Mouse (Mus musculus) C2C12 (cell line): ENCODE results near the gene Ifngr2. TPM values are rescaled to one million over a fixed set of nuclear protein-coding genes. Genes with fewer than 3 reads are reported as not detected.

Experiments
- H3K27me3 ChIP-seq: one replicate; pipeline ENCODE4 v1.6.1; 2011; ENCODE audit not compliant: control insufficient read depth, insufficient read depth, insufficient read length
- H3K36me3 ChIP-seq: one replicate; pipeline ENCODE4 v1.6.1; 2011; ENCODE audit not compliant: control insufficient read depth, insufficient read depth
- H3K4me3 ChIP-seq: one replicate; pipeline ENCODE4 v1.5.1; 2011; ENCODE audit warnings: mild to moderate bottlenecking, control low read depth; ENCODE audit not compliant: poor library complexity, insufficient read depth, severe bottlenecking
- H3K79me2 ChIP-seq: one replicate; pipeline ENCODE4 v1.6.1; 2011; ENCODE audit not compliant: control insufficient read depth, insufficient read depth
- H3K79me3 ChIP-seq: one replicate; pipeline ENCODE4 v1.6.1; 2011; ENCODE audit warnings: low read depth, control low read depth
- H3ac ChIP-seq: one replicate; pipeline ENCODE3; 2011; ENCODE audit warnings: low read depth; ENCODE audit not compliant: control insufficient read depth, insufficient read length
- CEBPB ChIP-seq: IDR thresholded peaks from one replicate; pipeline ENCODE4 v1.6.1; 2011; ENCODE audit warnings: low read depth, mild to moderate bottlenecking, control low read depth, moderate library complexity
- CTCF ChIP-seq: IDR thresholded peaks from one replicate; pipeline ENCODE4 v1.5.1; 2011; ENCODE audit not compliant: control insufficient read depth, insufficient read depth, insufficient read length
- FOSL1 ChIP-seq: IDR thresholded peaks from one replicate; pipeline ENCODE4 v1.8.0; 2011; ENCODE audit warnings: mild to moderate bottlenecking, low read length; ENCODE audit not compliant: poor library complexity, insufficient read depth, severe bottlenecking
- MAX ChIP-seq: IDR thresholded peaks from one replicate; pipeline ENCODE4 v1.6.1; 2011; ENCODE audit warnings: mild to moderate bottlenecking, control low read depth
- MYOD1 ChIP-seq: IDR thresholded peaks from one replicate; pipeline ENCODE4 v1.6.1; 2011; ENCODE audit warnings: low read depth; ENCODE audit not compliant: control insufficient read depth, insufficient read length
- MYOG ChIP-seq: IDR thresholded peaks from one replicate; pipeline ENCODE4 v1.6.1; 2011; ENCODE audit not compliant: control insufficient read depth, insufficient read length; ENCODE audit errors: extremely low read depth
- USF1 ChIP-seq: IDR thresholded peaks from one replicate; pipeline ENCODE4 v1.6.1; 2011; ENCODE audit warnings: low read depth, mild to moderate bottlenecking, control low read depth, moderate library complexity
- polyA plus RNA-seq: library from polyadenylated mRNA; unstranded; fragments of >200 nt; fragmentation: generic; extraction: Trizol; gene quantifications from one replicate; pipeline ENCODE4 v1.2.1, GENCODE M21; 2012; ENCODE audit warnings: missing spikeins

Gene Ifngr2
- polyA plus RNA-seq, 1 experiment: 9.1 TPM

DNA sequence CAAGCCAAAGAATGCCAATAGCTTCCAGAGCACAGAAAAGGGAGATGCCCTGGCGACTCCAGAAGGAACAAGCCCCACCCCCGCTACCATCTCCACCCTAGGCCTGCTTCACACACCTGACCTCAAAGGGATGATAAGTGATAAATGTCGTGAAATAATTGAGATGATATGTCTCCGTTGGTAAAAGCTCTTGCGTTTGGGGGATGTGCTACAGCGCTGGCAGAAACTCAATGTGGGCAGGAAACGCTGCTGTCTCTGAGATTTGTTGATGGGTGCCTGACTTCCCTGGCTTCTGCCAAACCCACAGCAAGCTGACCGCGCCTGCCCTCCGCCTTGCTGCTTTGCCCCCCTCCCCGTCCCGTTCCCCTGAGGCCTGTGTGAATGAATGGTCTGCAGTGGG, 6.8 kb downstream of the Ifngr2 start:
- H3K4me3 ChIP-seq: no peak overlapping the region
- no peak overlapping the region for H3ac ChIP-seq
- H3K27me3 ChIP-seq: no peaks in the 10 kb centered on the region
- H3K79me3 ChIP-seq: peaks cover 3% of the 10 kb centered on the region
- peaks cover 15% of the 10 kb centered on the region for H3K36me3 ChIP-seq
- TF ChIP-seq MYOG (no peak), FOSL1 (no peak), CTCF (no peak), MYOD1 (no peak), MAX (no peak), CEBPB (no peak), USF1 (no peak)
- peaks cover 15% of the 10 kb centered on the region for H3K79me2 ChIP-seq

- no peak overlapping the region for H3ac ChIP-seq
- TF ChIP-seq MYOG (no peak), FOSL1 (no peak), CTCF (no peak), USF1 (no peak), MYOD1 (no peak), MAX (no peak)
- H3K79me2 ChIP-seq: peaks cover 9% of the 10 kb centered on the region
- no peaks in the 10 kb centered on the region for H3K79me3 ChIP-seq
- H3K4me3 ChIP-seq: no peak overlapping the region
- H3K27me3 ChIP-seq: no peaks in the 10 kb centered on the region
- H3K36me3 ChIP-seq: peaks cover 26% of the 10 kb centered on the region
Measured at GRCm38 (mm10) chr16:91555017-91555605, 8.2 kb downstream of the Ifngr2 start.

DNA sequence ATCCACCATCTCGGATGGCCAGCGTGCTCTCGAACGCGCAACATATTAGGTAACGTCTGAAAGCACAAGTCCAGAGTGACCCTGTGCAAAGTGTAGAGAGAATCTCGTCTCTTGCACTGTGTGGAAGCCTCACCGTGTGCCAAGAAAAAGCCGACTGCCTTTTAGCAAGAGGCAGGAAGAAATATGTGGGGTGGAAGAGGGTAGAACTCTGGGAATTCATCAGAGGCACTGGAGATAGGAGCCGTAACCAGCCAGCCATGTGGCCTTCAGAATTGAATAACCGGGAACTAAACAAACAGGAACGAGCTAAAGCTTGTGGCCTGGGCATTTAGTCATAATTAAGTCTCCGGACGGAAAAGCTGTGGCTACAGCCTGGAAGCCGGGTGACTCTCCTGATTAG, 9.8 kb downstream of the Ifngr2 start:
- no peaks in the 10 kb centered on the region for H3K27me3 ChIP-seq
- no peak overlapping the region for H3ac ChIP-seq
- TF ChIP-seq CEBPB: no peak
- TF ChIP-seq CTCF: no peak
- TF ChIP-seq MYOG: no peak
- no peak for TF ChIP-seq MYOD1
- TF ChIP-seq MAX: no peak
- no peak for TF ChIP-seq FOSL1
- no peak for TF ChIP-seq USF1
- H3K79me2 ChIP-seq: peaks cover 9% of the 10 kb centered on the region
- H3K4me3 ChIP-seq: no peak overlapping the region
- H3K79me3 ChIP-seq: no peaks in the 10 kb centered on the region
- H3K36me3 ChIP-seq: peaks cover 26% of the 10 kb centered on the region

DNA sequence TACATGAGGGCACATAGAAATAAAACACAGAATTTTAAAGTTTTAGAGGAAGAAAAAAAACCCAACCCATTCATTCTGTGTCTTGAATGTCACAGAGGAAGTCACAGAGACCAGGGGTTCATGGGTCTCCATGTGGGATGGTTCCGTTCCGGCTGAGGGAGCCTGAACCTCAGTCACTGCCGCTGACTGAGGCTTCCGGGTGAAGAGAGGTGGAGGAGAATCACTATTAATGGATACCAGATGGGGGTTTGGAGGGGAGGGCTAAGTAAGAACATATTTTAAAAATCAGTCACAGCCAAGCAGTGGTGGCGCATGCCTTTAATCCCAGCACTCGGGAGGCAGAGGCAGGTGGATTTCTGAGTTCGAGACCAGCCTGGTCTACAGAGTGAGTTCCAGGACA, 10.3 kb downstream of the Ifngr2 start:
- Histone ChIP-seq H3ac (no peak overlapping the region), H3K79me3 (no peaks in the 10 kb centered on the region), H3K4me3 (no peak overlapping the region), H3K79me2 (peaks cover 5% of the 10 kb centered on the region), H3K27me3 (no peaks in the 10 kb centered on the region), H3K36me3 (peaks cover 31% of the 10 kb centered on the region)
- TF ChIP-seq CEBPB (no peak), MYOD1 (no peak), FOSL1 (no peak), CTCF (no peak), USF1 (no peak), MYOG (no peak), MAX (no peak)

DNA sequence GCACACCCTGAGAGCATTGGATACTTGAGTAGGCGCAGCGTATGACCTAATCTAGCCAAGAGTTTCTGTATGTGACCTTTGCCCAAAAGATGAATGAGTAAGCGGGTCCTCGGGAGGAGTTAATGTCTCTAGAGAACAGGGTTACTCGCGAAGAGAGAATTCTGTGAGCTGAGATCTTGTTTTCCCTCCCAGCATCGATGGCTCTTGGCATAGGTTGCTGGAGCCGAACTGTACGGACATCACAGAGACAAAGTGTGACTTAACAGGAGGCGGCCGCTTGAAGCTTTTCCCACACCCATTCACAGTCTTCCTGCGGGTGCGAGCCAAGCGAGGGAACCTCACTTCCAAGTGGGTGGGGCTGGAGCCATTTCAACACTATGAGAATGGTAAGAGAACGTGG, 10.8 kb downstream of the Ifngr2 start:
- H3K27me3 ChIP-seq: no peaks in the 10 kb centered on the region
- no peak overlapping the region for H3ac ChIP-seq
- H3K36me3 ChIP-seq: peaks cover 36% of the 10 kb centered on the region
- TF ChIP-seq FOSL1 (no peak), CEBPB (no peak), CTCF (no peak), MYOD1 (no peak), MYOG (no peak), USF1 (no peak), MAX (no peak)
- H3K4me3 ChIP-seq: no peak overlapping the region
- no peaks in the 10 kb centered on the region for H3K79me2 ChIP-seq
- no peaks in the 10 kb centered on the region for H3K79me3 ChIP-seq

DNA sequence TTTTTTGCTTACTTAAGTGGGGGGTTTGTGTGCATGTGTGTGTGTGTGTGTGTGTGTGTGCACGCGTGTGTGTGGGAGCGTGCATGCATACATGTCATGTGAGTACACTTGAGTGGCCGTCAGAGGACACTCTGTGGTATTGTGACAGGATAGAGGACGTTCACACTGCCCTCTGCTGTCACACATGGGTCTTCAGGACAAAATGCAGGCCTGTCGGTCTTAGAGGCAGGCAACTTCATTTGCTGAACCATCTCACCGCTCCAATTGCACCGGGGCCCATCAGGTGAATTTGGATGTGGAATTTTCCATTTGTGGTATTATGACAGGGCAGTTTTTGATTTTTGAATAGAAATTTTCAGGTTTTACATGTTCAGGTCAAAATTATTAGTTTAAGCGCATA, 14.2 kb downstream of the Ifngr2 start:
- no peaks in the 10 kb centered on the region for H3K79me3 ChIP-seq
- no peak overlapping the region for H3ac ChIP-seq
- peaks cover 40% of the 10 kb centered on the region for H3K36me3 ChIP-seq
- H3K4me3 ChIP-seq: no peak overlapping the region
- TF ChIP-seq MYOD1 (no peak), CTCF (peak; percentile 37)
- H3K79me2 ChIP-seq: no peaks in the 10 kb centered on the region
- H3K27me3 ChIP-seq: no peaks in the 10 kb centered on the region
